Mouse (Mus musculus) heart, adult 2 months (tissue): ENCODE data around the gene Wdr24.

ENCODE experiments used
- CTCF ChIP-seq: fragments of 200-600 bp; IDR thresholded peaks from 2 replicates; pipeline ENCODE4 v1.8.1; 2022; ENCODE audit warnings: antibody characterized with exemption, mild to moderate bottlenecking, moderate library complexity
- POLR2A ChIP-seq: fragments of 200-500 bp; IDR thresholded peaks from 2 replicates; pipeline ENCODE4 v1.6.1; 2011; ENCODE audit warnings: mild to moderate bottlenecking, low read depth, low read length, control low read depth; ENCODE audit not compliant: insufficient read depth

DNA sequence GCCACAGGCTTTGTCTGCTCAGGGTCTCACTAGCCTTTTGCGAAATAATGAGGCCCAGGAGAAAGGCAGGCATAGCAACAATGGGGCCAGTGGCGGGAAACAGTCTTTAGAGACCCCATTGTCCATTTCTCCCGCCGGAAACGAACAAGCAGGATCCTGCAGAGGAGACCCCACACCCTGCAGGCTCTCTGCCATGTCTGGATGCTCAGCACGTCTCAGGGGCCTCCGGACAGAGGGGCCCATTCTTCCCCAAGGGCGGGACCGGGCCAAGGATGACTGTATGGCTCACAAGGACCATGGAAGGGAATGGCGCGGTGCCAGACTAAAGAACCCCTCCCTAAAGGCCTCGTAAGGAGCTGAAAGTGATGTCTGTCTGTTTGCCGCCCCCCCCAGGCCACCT is 29.2 kb upstream of the Wdr24 start:
- TF ChIP-seq CTCF (no peak), POLR2A (no peak)
